Mouse (Mus musculus): ENCODE results near the gene Alpl.

Alpl gene

DNA sequence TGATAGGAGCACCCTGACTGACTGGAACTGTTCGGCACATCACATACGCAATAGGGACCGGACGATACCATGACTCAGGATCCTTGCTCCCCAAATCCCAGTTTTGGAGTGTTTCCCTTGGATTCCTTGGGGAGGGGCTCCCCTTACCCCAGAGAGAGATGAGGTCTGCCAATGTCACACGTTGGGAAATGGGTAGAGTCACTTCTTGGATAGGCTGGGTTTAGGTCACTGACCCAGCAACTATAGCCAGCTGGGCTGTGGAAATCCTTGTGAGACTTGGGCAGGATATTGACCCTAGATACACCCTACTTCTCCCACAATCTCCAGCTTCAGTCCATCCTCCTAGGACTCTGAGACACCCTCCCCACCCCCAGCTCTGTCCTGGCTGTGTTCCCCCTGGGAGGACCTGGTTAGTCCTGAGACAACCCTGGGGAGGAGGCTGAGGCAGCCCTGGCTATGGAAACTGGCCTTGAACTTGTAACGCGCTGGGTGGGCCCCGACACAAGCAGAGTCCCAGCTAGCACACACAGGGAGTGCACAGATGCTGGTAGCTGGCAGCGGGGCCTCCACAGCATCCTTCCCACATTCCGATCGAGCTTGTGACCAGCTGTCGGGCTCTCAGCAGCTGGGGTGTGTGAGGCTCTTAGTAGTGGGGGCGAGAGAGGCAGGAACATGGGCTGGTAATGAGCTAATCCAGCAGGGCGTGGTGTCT is 25.1 kb downstream of the Alpl start:
- peak; percentile 77 for DNase-seq (ENCODE audit: low spot score)

DNA sequence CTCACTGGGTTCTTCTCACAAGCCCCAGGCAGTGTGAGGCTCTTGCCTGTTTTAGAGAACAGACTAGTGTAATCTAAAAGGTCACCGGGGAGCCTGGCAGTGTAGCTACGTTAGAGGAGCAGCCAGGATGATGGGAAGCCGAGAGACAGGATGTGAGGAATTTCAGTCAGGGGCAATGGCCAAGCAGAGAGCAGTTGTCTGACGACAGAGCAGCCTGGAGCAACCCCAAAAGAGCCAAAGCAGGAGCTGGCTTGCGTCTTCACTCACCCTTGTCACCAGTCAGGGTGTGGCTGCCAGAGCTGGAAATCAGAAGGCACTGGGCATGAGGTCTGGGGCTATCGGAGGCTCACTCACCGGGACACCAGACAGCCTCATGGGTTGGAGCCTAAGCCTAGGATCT is 26.5 kb downstream of the Alpl start:
- DNase-seq (ENCODE audit: low spot score): no peak

DNA sequence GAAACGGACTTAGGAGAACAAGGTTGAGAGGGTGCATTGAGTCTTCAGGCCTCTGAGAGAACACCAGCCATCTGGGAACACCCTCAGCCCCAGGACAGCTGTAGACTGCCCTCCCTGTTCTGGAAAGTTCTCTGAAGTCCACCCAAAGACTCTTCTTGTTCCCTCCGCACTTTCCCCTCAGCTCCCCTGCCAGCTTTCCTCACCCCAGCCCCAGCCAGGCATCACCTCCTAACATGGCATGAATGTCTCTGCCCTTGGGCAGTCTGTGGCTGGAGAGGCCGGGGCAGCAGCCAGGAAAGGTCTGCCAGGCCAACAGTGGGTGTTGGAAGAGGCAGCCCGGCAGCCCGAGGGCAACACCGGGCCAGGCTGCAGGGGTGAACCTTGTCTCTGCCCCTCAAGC is 27.4 kb downstream of the Alpl start:
- DNase-seq (ENCODE audit: low spot score): no peak

DNA sequence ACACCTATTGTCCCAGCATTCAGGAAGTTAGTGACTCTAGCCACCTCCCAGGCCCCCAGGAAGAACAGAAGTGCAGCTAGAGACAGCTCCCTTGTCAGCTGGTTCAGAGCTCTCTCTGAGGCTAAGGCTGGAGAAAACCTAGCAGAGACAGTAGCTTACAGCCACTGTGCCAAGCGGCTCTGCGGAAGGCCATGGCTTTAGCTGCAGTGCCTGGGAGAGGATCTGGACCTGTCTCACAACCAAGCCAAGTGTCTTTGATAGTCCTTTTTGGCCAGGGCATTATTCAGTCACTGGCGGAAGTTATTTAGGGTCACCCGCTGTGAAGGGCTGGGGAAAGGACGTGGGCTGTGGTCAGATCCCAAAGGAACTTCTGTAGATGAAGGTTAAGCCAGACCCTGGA is 27.8 kb downstream of the Alpl start:
- no peak for DNase-seq (ENCODE audit: low spot score)

DNA sequence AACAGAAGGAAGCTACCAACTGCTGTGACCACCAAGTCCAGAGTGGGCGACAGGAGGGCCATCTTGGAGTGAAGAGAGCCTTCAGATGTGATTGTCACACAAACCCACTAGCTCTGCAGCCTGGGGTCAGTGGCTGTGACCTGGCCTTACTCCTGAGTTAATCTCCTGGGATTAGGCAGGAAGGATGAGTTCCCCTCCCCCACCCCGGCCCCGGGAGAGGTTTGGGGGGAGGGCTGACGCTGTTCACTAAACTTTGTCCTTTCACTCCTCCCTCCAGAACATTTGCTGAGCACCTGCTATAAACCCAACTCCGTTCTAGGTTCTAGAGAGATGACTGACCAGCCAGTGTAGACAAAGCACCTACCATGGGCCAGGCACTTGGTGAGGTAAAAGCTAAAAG is 29.8 kb downstream of the Alpl start:
- DNase-seq (ENCODE audit: low spot score): no peak

DNA sequence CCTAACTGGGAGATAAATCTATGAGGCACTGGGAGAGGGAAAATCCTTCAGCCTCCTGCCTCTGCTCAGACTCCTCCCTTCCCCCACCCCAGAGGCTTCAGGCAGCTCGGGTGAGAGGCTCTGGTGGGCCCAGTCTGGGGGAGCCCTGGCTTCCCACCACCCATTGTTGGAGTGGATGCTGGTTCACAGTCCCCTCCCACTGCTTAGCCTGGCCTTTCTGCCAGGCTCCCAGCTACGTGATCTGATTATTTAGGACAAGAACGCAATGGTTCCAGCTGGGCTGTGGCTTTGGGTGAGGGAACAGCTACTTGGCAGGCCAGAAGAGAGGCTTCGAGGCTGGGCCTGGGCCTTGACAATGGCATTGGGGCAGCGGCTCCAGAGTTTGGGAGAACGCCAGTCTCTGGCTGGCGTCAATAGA is 30.6 kb downstream of the Alpl start:
- no peak for DNase-seq (ENCODE audit: low spot score)

DNA sequence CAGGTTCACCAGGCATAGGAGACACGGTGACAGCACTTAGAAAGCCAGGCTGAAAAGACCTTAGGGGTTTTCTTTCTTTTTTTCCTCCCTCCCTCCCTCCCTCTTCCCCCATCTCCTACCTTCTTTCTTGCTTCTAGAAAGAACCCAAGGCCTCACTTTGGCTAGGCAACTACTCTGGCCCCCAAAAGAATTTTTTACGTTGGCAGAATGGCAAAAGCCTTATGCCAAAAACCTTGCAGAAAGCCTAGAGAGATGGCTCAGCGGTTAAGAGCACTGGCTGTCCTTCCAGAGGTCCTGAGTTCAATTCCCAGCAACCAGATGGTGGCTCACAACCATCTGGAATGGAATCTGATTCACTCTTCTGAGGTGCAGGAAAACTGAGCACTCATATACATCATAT is 31.6 kb downstream of the Alpl start:
- no peak for DNase-seq (ENCODE audit: low spot score)

DNA sequence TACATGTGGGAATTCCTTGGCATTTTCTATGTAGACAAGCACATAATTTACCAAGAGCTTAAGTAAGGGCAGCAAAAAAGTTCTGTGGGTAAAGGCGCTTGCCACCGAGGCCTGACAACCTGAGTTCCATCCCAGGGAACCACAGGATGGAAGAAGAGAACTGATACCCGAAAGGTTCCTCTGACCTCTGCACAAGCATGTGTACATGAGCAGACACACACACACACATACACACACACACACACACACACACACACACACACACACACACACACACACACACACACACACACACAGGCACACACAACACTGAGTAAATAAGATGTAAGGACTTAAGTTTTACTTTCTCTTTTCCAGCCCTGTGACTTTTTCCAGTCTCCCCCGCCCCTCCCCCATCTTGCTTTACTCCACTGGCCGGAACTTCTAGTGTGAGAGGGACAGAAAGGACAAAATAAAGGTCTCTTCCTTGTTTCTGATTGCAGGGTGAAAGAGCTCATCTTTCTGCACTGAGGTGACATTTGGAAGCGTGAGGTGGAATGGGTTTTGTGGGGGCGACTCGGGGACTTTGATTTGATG is 32.2 kb downstream of the Alpl start:
- peak; percentile 70 for DNase-seq (ENCODE audit: low spot score)

DNA sequence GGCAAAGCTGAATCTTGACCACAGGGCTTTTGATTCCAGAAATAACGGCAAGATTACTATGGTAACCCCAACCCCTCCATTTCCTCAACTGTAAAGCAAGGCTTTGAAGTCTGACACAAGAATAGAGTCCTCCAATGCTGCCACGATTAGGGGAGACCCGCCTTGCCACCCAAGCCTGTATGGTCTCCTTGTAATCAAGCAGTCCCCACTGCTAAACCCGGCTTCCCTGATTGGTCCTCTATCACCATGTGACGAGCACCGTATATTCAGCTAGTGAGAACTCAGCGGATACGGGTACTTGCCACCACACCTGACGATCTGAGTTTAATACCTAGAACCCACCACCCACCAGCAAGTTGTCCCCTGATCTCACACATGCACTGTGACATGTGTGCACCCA is 33.3 kb downstream of the Alpl start:
- no peak for DNase-seq (ENCODE audit: low spot score)

DNA sequence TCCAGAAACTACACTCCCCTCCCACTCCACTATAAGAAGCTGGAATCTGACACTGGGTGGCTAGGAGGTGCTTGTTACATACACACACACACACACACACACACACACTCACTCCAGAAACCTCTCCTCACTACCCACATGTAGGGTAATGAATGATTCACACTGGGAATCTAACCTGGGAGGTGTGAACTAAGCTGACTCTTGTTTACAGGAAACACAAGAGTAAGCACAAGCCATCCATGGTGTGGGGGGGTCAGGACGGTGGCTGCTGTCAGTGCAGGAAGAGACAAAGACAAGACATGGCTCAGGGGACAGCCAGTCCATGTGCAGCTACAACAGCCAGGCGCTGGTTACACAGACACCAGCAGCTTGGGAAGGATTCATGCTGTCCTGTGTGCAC is 41.7 kb downstream of the Alpl start:
- no peak for DNase-seq (ENCODE audit: low spot score)

DNA sequence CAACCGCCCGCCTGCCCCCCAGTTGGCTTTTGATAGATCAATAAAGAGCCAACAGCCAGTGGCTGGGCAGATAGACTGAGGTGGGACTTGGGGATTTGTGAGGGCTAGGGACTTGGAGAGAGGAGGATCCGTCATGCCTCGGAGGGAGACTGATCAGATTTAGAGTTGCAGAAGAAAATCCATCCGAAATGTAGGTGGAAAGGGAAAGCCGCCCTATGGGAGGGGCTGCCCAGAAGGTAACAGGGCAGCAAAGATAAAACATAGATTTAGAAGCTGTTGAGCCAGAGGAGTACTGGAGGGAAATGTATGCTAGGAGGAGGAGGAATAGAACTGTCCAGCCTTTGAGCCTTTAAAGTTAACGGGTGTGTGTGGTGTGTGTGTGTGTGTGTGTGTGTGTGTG is 43.0 kb downstream of the Alpl start:
- DNase-seq (ENCODE audit: low spot score): no peak

DNA sequence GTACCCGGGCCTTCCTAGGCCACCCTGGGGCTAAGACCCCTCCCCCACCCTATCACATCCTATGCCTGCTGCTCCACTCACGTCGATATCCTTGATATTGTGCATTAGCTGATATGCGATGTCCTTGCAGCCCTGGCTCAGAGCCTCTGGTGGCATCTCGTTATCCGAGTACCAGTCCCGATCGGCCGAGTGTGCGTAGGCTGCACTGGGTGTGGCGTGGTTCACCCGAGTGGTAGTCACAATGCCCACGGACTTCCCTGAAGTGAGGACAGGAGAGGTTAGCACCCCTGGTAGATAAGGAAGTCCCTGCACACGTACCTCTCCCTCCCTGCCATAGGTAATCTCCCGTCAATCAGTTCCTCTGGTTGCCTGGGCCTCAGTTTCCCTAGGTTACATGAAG is 43.7 kb downstream of the Alpl start:
- no peak for DNase-seq (ENCODE audit: low spot score)

DNA sequence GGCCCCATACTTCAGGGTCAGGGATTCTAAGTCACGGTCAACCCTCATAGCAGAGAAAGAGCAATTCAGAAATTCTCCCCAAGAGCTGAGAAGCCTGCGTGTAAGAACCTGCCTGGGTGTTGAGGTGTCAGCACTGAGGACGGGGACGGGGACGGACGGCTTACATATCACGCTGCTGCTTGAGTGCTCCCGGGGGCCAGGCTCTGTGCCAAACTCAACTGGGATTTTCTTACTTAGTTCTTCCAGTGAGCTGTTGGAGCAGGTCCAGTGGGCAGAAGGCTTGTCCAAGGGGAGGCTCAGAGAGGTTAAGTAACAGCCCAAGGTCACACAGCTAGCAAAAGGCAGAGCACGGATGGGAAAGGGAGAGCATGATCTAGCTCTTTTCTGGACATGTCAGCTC is 44.5 kb downstream of the Alpl start:
- peak; percentile 73 for DNase-seq (ENCODE audit: low spot score)

DNA sequence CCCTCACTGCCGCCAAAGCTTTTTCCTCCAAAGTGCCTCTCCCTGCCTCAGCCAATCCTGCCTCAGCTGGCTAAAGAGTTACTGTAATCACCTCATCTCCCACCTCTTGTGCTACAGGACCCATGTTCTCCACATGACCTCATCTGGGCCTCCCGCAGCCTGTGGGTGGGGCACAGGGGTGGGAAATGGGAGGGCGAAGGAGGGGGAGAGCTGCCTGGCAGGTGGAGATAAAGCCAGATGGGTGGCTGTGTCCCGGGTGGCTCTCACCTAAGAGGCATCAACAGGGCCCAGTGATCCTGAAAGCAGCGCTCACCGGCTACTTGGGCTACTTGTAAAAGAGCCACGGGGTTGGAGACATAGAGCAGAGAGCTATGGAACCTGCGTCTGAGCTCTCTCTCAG is 44.9 kb downstream of the Alpl start:
- no peak for DNase-seq (ENCODE audit: low spot score)

DNA sequence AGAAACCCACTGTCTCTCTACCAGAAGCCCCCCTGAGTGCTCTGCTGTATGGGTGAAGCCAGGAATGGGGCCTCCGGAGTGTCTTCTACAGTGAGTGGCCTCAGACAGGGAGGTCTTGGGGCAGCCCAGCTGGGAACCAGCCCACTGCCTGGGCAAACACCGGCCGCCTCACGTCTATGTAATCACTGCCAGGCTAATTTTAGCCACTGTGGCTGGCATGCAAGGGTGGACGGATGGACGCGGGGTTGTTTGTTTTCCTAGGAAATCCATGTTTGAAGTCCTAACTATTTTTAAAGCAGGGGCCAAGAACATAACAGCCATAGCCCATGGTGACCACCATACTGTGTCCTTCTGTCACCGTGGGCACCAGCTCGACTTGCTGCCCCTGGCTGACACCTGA is 46.1 kb downstream of the Alpl start:
- DNase-seq (ENCODE audit: low spot score): no peak

DNA sequence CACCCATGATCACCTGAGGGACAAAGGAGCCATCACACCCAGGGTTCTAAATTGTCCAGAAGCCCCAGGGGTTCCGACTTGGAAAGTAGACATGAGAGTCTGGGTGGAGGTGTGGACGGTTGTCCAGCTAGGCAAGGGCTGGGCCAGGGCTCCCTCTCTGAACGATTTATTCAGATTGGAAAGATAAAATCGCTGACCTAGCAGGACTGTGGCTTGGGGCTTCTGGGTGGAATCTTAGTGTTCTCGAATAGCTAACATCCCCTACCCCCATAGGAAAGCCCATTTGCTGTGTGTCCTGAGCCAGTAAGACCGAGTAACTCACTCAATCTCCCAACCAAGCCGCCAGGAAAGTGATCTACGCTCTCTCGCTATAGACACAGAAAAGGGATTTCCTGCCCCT is 46.5 kb downstream of the Alpl start:
- no peak for DNase-seq (ENCODE audit: low spot score)

DNA sequence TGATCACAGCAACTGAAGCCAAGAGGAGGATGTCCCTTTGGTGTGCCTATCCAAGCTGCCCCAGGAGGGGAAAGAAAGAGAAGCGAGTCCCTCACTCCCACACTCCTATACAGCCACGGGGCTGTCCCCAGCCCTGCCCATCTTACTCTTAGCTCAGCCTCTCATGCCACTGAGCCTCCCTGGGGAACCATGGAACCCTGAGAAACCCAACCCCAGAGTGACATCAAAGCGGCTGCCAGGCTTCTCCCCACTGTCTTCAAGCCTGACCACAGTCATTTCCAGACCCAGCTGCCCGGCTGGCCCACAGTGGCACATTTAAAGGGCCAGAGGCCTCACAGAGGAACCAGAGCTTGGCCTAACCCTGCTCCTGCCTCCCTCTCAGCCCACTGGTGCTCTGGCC is 47.5 kb downstream of the Alpl start:
- DNase-seq (ENCODE audit: low spot score): no peak

DNA sequence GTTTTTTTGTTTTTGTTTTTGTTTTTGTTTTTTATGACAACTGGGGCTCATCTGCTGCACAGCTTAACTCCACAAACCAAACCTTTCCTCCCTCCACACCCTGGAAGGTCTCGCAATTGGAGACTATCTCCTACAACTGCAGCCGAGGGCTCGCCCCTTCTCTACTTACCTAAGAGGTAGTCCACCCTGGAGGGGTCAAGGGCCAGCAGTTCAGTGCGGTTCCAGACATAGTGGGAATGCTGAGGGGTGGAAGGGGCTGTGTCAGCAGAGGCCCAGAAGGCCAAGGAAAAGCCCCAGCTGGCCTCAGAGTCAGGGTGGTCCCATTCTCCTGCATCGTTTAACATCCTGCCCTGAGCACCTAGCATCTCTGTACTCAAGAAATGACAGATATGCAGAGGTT is 48.6 kb downstream of the Alpl start:
- no peak for DNase-seq (ENCODE audit: low spot score)

DNA sequence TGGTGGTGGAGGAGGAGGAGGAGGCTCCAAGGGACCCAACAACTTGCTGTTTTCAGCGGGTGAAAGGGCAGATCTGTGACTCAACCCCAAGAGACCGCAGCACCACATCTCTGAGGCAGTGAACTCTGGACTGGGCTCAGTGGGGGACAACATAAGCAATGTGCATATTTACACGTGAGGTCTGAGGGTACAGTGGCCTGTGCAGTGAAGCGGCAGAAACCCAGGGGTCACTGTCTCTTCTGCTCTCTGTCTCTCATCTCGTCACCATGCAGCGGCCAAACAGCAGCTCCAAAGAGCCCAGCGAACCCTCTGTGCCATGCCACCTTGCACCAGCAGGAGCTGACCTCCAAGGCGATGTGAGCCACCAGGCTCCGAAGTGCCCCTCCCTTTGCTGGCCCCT is 49.1 kb downstream of the Alpl start:
- DNase-seq (ENCODE audit: low spot score): no peak

DNA sequence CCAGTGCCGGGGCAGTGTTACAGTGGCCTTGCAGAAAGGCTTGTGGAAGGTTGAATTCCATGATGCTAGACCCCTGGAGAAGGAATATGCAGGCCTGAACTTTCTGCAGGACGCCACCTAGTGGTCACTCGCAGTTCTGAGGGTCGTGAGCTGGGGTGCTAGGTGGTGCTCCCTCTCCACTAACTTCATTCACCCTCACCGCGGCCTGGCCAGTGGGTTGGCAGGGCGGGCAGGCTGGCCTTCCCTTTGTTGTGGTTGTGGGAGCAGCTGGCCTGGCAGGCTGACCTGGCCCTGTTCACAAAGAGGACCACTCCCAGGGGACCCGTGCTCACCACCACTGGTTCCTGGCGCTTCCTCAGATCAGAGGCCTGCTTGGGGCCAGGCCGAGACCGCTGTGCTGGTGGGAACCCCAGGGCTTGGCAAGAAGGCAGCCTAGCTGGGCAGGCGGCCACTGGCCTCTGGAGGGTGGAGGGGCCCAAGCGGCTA is 51.7 kb downstream of the Alpl start:
- peak; percentile 68 for DNase-seq (ENCODE audit: low spot score)

DNA sequence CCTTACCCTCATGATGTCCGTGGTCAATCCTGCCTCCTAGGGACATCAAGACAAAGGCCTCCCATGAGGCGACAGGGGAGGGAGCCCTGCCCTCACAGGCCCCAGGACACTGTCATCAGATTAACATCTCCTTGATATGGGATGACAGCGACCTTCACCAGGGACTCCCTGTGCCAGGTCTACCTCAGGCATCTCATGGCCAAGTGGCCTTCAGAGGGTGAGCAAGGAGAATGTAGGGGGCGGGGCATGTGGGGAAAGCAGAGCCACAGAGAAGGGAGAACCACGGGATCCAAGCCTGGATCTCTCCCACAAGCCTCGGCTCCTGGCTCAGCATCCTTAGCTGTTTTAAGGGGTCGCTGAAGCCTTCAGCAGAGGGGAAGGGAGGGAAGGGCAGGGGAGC is 52.4 kb downstream of the Alpl start:
- no peak for DNase-seq (ENCODE audit: low spot score)

DNA sequence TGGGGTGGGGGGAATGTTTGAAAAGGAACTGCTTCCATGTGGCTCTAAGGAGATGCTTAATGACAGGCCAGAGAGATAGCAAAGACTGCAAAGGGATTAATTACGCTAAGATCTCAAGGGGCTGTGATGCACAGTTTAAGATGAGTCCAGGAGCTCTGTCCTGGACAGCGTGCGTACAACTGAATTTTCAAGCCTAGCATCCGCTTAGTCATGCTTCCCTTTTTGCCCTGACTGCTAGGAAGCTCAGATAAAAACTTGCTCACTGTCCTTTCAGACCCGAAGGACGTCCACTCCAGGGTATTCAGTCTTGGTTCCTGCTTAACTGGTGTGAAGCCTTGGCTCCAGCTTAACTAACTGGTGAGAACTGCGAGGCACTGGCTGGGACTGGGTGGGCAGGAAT is 55.8 kb downstream of the Alpl start:
- no peak for DNase-seq (ENCODE audit: low spot score)

DNA sequence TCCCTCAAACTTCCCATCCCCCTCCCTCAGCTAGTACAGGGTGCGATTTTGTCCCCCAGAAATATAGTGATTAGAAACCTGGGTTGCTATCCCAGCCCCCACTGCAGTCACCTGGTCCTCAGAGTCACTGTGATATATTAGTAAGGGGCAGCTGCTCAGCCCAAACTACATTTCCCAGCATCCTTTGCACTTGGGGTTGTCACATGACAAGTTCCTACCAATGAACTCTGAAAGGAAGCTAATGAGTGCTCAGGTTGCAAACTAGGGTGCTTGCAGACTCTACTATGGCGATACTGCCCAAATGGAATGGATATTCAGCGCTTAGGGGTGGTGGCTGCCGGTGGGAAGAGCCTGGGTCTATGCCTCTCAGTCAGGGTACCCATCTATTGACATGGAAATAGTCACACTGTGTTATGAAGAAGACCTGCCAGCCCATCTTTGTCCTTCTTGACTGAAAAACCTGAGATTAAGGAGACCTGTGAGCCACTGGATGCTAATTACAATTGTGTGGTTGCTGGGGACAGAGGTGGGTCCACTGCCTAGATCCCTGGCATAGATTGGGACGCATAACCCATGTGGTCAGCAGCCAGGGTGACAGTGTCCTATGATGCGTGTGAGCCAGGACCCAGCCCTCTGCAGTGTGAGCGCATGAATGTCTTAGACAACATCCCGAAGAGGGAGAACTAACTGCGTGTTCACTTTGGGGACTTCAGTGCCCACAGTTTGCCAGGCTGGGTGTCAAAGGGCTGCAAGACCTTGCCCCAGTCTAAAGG is 56.8 kb downstream of the Alpl start:
- DNase-seq (ENCODE audit: low spot score): no peak
